Mouse (Mus musculus) ES-E14 (cell line): ENCODE data around the gene Frmpd4.

ENCODE experiments used
- CHD2 ChIP-seq: IDR thresholded peaks from 2 replicates; pipeline ENCODE4 v1.6.1; 2014; ENCODE audit warnings: mild to moderate bottlenecking, low read depth, low read length, inconsistent platforms
- HCFC1 ChIP-seq: IDR thresholded peaks from 2 replicates; pipeline ENCODE4 v1.6.1; 2012; ENCODE audit warnings: low read length, inconsistent platforms, borderline replicate concordance; ENCODE audit not compliant: insufficient read depth
- ZC3H11A ChIP-seq: IDR thresholded peaks from 2 replicates; pipeline ENCODE4 v1.6.1; 2012; ENCODE audit warnings: low read depth, mild to moderate bottlenecking, inconsistent platforms, low read length, borderline replicate concordance
- ZNF384 ChIP-seq: IDR thresholded peaks from 2 replicates; pipeline ENCODE4 v1.6.1; 2012; ENCODE audit warnings: low read depth, low read length, inconsistent platforms

DNA sequence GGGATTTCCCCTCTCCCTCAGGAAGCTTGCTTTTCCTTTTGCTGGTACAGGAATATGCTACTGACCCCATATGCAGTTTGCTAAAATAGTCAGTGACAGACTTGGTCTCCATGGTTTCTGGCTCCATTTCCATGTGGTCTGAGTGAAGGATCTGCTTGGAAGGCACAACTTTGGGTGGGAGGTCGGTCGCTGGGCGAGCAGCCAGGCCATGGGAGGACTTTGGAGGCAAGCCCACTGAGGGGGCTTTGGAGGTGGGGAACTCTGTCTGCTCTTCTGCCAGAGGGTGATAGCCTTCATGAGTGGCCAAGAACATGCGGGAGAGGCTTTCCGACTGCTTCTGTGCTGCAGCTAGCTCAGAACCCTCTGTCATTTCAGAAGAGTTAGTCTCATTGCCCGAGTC is 1099.4 kb downstream of the Frmpd4 start:
- no peak for TF ChIP-seq HCFC1
- TF ChIP-seq ZC3H11A = no peak
- no peak for TF ChIP-seq ZNF384
- no peak for TF ChIP-seq CHD2
